Mouse (Mus musculus) heart, embryonic 11.5 days (tissue): ENCODE data around the gene Dclk1. TPM values are rescaled to one million over a fixed set of nuclear protein-coding genes. Genes with fewer than 3 reads are reported as not detected.

Experiments used
- ATAC-seq: fragments of 200-750 bp; cut with Nextera tagmentation; replicated peaks from 2 replicates; pipeline ENCODE4 v1.8.0; 2017; ENCODE audit warnings: moderate library complexity; ENCODE audit not compliant: insufficient number of reproducible peaks, low FRiP score, low TSS enrichment
- H3K27ac ChIP-seq: fragments of 300-500 bp; sonication (generic); 2 replicates; pipeline ENCODE4 v1.5.1; 2014; ENCODE audit warnings: mild to moderate bottlenecking, low read depth, low read length
- H3K27me3 ChIP-seq: fragments of 300-500 bp; sonication (generic); 2 replicates; pipeline ENCODE4 v1.6.1; 2014; ENCODE audit warnings: mild to moderate bottlenecking, low read length, mixed read lengths; ENCODE audit not compliant: control insufficient read depth, insufficient read depth
- H3K36me3 ChIP-seq: fragments of 300-500 bp; sonication (generic); 2 replicates; pipeline ENCODE4 v1.6.1; 2014; ENCODE audit warnings: mild to moderate bottlenecking, low read length, moderate library complexity, mixed read lengths; ENCODE audit not compliant: control insufficient read depth, insufficient read depth
- H3K4me1 ChIP-seq: fragments of 300-500 bp; sonication (generic); 2 replicates; pipeline ENCODE4 v1.6.1; 2014; ENCODE audit warnings: low read length; ENCODE audit not compliant: control insufficient read depth, insufficient read depth
- H3K4me2 ChIP-seq: fragments of 300-500 bp; sonication (generic); 2 replicates; pipeline ENCODE4 v1.6.1; 2014; ENCODE audit warnings: mild to moderate bottlenecking, moderate library complexity
- H3K4me3 ChIP-seq: fragments of 300-500 bp; sonication (generic); 2 replicates; pipeline ENCODE4 v1.5.1; 2014; ENCODE audit warnings: low read depth, low read length
- H3K9ac ChIP-seq: fragments of 300-500 bp; sonication (generic); 2 replicates; pipeline ENCODE4 v1.6.1; 2014; ENCODE audit warnings: mild to moderate bottlenecking, low read depth, low read length, moderate library complexity
- H3K9me3 ChIP-seq: fragments of 300-500 bp; sonication (generic); replicated peaks from 2 replicates; pipeline ENCODE4 v1.6.1; 2016; ENCODE audit warnings: low read length; ENCODE audit not compliant: control insufficient read depth
- WGBS: fragments of 180-500 bp; shearing (Covaris S2); extraction: QIAGEN DNeasy Blood & Tissue Kit; methylation state at CpG from one replicate; pipeline ENCODE4 v1.1.7; 2014; ENCODE audit not compliant: insufficient replicate concordance; 5-methylcytosine and 5-hydroxymethylcytosine counted together
- polyA plus RNA-seq: library from polyadenylated mRNA; unstranded; fragments of >200 nt; fragmentation: Nextera tagmentation; extraction: Ambion mirVana; gene quantifications from 2 replicates; pipeline ENCODE4 v1.2.1, GENCODE M21; 2014

The Dclk1 gene
- polyA plus RNA-seq, 1 experiment from 2014 or later, result 4.7 TPM

GRCm38 (mm10) chr3:55212254-55212653 is 29.9 kb upstream of the Dclk1 start:
- H3K9me3 ChIP-seq, result no peaks in the 10 kb centered on the region
- H3K4me2 ChIP-seq, result no peak overlapping the region
- ATAC-seq, result no peak
- H3K36me3 ChIP-seq, result no peaks in the 10 kb centered on the region
- WGBS, result 34% methylated on average over 2 of the region's 2 CpGs
- H3K4me1 ChIP-seq, result no peaks in the 10 kb centered on the region
- H3K27me3 ChIP-seq, result no peaks in the 10 kb centered on the region
- H3K27ac ChIP-seq, result no peak overlapping the region
- H3K9ac ChIP-seq, result no peak overlapping the region
- H3K4me3 ChIP-seq, result no peak overlapping the region

- no peak overlapping the region for H3K27ac ChIP-seq
- WGBS, result 40% methylated on average over 4 of the region's 4 CpGs
- H3K27me3 ChIP-seq, result no peaks in the 10 kb centered on the region
- no peak overlapping the region for H3K4me3 ChIP-seq
- H3K36me3 ChIP-seq, result no peaks in the 10 kb centered on the region
- H3K9me3 ChIP-seq, result no peaks in the 10 kb centered on the region
- no peaks in the 10 kb centered on the region for H3K4me1 ChIP-seq
- H3K9ac ChIP-seq, result no peak overlapping the region
- no peak overlapping the region for H3K4me2 ChIP-seq
- ATAC-seq, result no peak
Measured at GRCm38 (mm10) chr3:55213785-55214184, 28.4 kb upstream of the Dclk1 start.

- 85% methylated on average over 6 of the region's 6 CpGs for WGBS
- Histone ChIP-seq H3K4me3 (no peak overlapping the region), H3K4me1 (no peaks in the 10 kb centered on the region), H3K4me2 (no peak overlapping the region), H3K27ac (no peak overlapping the region), H3K9me3 (no peaks in the 10 kb centered on the region), H3K27me3 (no peaks in the 10 kb centered on the region), H3K36me3 (no peaks in the 10 kb centered on the region), H3K9ac (no peak overlapping the region)
- no peak for ATAC-seq
Measured at GRCm38 (mm10) chr3:55214413-55214812, 27.8 kb upstream of the Dclk1 start.

DNA sequence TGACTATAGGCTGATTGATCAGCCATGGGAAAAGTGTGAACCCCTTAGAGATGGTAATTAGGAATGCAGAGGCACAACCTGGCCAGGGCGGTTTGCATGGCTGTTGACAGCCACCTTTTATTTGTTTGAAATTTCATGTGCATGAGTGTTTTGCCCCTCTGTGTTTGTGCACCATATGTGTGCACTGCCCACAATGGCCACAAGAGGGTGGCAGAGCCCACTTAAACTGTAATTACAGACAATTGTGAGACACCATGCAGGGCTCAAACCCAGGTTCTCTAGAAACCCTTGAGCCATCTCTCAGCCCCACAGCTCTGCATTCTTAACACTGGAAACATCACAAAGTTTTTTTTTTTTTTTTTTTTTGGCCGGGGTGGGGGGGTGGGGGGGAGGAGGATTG is 19.7 kb upstream of the Dclk1 start:
- 87% methylated on average over 2 of the region's 2 CpGs for WGBS
- ATAC-seq, result no peak
- no peak overlapping the region for H3K4me2 ChIP-seq
- no peaks in the 10 kb centered on the region for H3K36me3 ChIP-seq
- H3K9me3 ChIP-seq, result 0 out of 2 replicates have a peak, but pooled peaks cover 2% of the 10 kb centered on the region
- H3K27me3 ChIP-seq, result no peaks in the 10 kb centered on the region
- 0 out of 2 replicates have a peak, but pooled peaks cover 3% of the 10 kb centered on the region for H3K4me1 ChIP-seq
- no peak overlapping the region for H3K9ac ChIP-seq
- no peak overlapping the region for H3K4me3 ChIP-seq
- no peak overlapping the region for H3K27ac ChIP-seq

DNA sequence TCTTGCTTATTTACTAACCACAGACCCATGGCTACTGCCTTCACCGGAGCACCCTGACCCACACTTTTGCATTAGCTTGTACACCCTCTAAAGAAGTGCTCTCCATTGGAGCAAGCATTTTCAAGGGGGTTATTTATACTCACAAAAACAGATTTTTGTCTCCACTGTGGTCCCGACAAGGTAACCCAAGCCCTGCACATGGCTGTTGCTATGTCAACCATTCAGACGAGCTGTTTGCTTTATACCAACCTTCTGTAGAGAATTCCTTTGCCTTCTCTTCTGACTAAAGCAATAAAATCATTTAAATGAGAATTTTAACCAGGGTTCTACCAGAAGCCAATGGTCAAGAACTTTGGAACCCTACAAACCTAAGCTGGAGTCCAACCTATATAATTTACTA is 18.3 kb upstream of the Dclk1 start:
- 82% methylated on average over 3 of the region's 3 CpGs for WGBS
- no peak for ATAC-seq
- Histone ChIP-seq H3K27me3 (no peaks in the 10 kb centered on the region), H3K4me2 (no peak overlapping the region), H3K4me3 (no peak overlapping the region), H3K9me3 (0 out of 2 replicates have a peak, but pooled peaks cover 2% of the 10 kb centered on the region), H3K36me3 (no peaks in the 10 kb centered on the region), H3K27ac (no peak overlapping the region), H3K4me1 (0 out of 2 replicates have a peak, but pooled peaks cover 3% of the 10 kb centered on the region), H3K9ac (no peak overlapping the region)

GRCm38 (mm10) chr3:55226501-55227213 is 15.5 kb upstream of the Dclk1 start:
- 0 out of 2 replicates have a peak, but pooled peaks cover 3% of the 10 kb centered on the region for H3K4me1 ChIP-seq
- H3K27me3 ChIP-seq, result no peaks in the 10 kb centered on the region
- H3K27ac ChIP-seq, result no peak overlapping the region
- no peak for ATAC-seq
- no peak overlapping the region for H3K4me3 ChIP-seq
- 35% methylated on average over 18 of the region's 18 CpGs for WGBS
- H3K9ac ChIP-seq, result no peak overlapping the region
- H3K4me2 ChIP-seq, result no peak overlapping the region
- H3K36me3 ChIP-seq, result no peaks in the 10 kb centered on the region
- H3K9me3 ChIP-seq, result 0 out of 2 replicates have a peak, but pooled peaks cover 2% of the 10 kb centered on the region

DNA sequence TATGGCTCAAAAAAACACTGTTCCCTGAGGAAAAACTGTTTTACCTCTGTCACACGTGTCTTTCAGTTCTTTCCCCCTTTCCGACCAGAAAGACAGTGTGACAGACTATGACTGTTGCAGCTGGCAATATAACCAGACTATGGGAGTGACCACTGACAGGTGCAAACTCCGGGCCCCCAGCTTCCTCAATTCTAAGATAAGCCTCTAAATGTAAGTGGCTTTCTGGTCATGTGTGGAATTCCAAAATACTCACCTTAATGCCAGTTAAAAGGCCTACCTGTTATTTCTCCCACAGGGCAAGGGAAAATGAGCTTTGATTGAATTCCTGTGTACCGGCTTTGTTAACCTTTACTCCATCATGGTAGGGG is 15.0 kb upstream of the Dclk1 start:
- 33% methylated on average over 4 of the region's 4 CpGs for WGBS
- Histone ChIP-seq H3K4me2 (no peak overlapping the region), H3K27ac (no peak overlapping the region), H3K9ac (no peak overlapping the region), H3K4me3 (no peak overlapping the region), H3K4me1 (0 out of 2 replicates have a peak, but pooled peaks cover 3% of the 10 kb centered on the region), H3K36me3 (no peaks in the 10 kb centered on the region), H3K27me3 (no peaks in the 10 kb centered on the region), H3K9me3 (0 out of 2 replicates have a peak, but pooled peaks cover 2% of the 10 kb centered on the region)
- ATAC-seq, result no peak

- no peaks in the 10 kb centered on the region for H3K36me3 ChIP-seq
- peak; percentile 63; the same call in 1 of the 2 replicates for ATAC-seq
- WGBS, result 0% methylated on average over 44 of the region's 45 CpGs
- H3K4me2 ChIP-seq, result peak overlapping the region; percentile 98
- H3K27me3 ChIP-seq, result peaks cover 13% of the 10 kb centered on the region
- H3K9me3 ChIP-seq, result no peaks in the 10 kb centered on the region
- peaks cover 2% of the 10 kb centered on the region; the same call in 1 of the 2 replicates for H3K4me1 ChIP-seq
- no peak overlapping the region for H3K27ac ChIP-seq
- H3K9ac ChIP-seq, result peak overlapping the region; percentile 66
- H3K4me3 ChIP-seq, result peak overlapping the region; percentile 54
Measured at GRCm38 (mm10) chr3:55242422-55243055, 375 bp downstream of the Dclk1 start.
